Comparison of ENCODE assay signal across 8 mouse cellular contexts in the genomic region with DNA sequence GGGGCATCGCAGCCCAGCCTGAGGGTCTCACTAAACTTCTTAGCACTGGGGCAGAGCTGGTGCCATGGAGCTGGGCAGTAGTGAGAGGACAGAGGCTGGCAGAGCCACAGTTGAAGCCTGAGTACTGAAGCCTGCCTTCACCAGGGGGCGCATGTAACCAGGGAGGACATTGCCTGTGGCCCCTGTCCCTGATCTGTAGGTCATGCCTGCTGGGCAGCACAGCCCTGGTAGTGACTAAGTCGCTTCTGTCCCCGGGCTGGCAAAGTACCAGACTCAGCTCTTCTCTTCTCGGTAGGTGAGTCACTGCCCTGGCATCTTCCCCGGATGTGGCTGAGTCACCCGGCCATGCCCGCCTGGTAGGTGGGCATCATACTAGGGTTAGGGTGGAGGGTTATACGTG. TPM values are rescaled to one million over a fixed set of nuclear protein-coding genes. Genes with fewer than 3 reads are reported as not detected.
A peak's percentile ranks its signal among the peaks of the same experiment; 100 is the strongest.
DNase-seq lines count a peak whose midpoint lies in the region; ATAC-seq and TF ChIP-seq lines count a peak whose summit lies in the region.

No protein-coding gene starts in this region.

- H3K9me3 ChIP-seq in forebrain, embryonic 13.5 days (replicated peaks): no peaks in the 10 kb centered on the region
- no peaks in the 10 kb centered on the region for H3K9me3 ChIP-seq in forebrain, embryonic 14.5 days (replicated peaks; ENCODE audit: control insufficient read depth, low read length)
- H3K9me3 ChIP-seq in CH12.LX (replicated peaks; ENCODE audit: low read length): peaks cover 5% of the 10 kb centered on the region
- no peaks in the 10 kb centered on the region for H3K9me3 ChIP-seq in heart, embryonic 11.5 days (replicated peaks; ENCODE audit: control insufficient read depth, low read length)
- H3K9me3 ChIP-seq in megakaryocyte, embryonic 14.5 days: peaks cover 11% of the 10 kb centered on the region
- H3K9me3 ChIP-seq in stomach, postnatal 0 days (ENCODE audit: control insufficient read depth, low read length): no peaks in the 10 kb centered on the region

- DNase-seq in forebrain, embryonic 14.5 days (ENCODE audit: low spot score): no peak
- no peak for DNase-seq in CH12.LX (ENCODE audit: extremely low read depth)
- peak; percentile 88 for DNase-seq in cerebellum, adult 9-10 months
- peak; percentile 86 for DNase-seq in kidney, postnatal 10 days
- DNase-seq in stomach, postnatal 0 days (ENCODE audit: low spot score): peak; percentile 83

- no peak overlapping the region for H3K9ac ChIP-seq in forebrain, embryonic 13.5 days
- no peak overlapping the region; the same call in 1 of the 2 replicates for H3K9ac ChIP-seq in forebrain, embryonic 14.5 days (ENCODE audit: low read length)
- no peak overlapping the region for H3K9ac ChIP-seq in CH12.LX (ENCODE audit: insufficient read depth, low read depth)
- H3K9ac ChIP-seq in heart, embryonic 11.5 days (ENCODE audit: low read depth, low read length): peak overlapping the region; percentile 43; the same call in 1 of the 2 replicates
- no peak overlapping the region; the same call in 1 of the 2 replicates for H3K9ac ChIP-seq in stomach, postnatal 0 days (ENCODE audit: low read length)

- no peak overlapping the region for H3K4me3 ChIP-seq in forebrain, embryonic 13.5 days
- H3K4me3 ChIP-seq in forebrain, embryonic 14.5 days (ENCODE audit: low read depth, low read length): no peak overlapping the region
- H3K4me3 ChIP-seq in CH12.LX (replicated peaks in 1 of 3; ENCODE audit: low read depth in 2 of 3, low read length in 2 of 3, poor library complexity in 1 of 3): no peak overlapping the region
- H3K4me3 ChIP-seq in heart, embryonic 11.5 days (ENCODE audit: low read depth, low read length): no peak overlapping the region
- peak overlapping the region; percentile 54 for H3K4me3 ChIP-seq in megakaryocyte, embryonic 14.5 days (replicated peaks)
- H3K4me3 ChIP-seq in stomach, postnatal 0 days (ENCODE audit: low read depth, low read length): no peak overlapping the region

- 0 out of 2 replicates have a peak overlapping the region, but pooled peaks have one; percentile 1 for H3K4me2 ChIP-seq in forebrain, embryonic 13.5 days
- no peak overlapping the region for H3K4me2 ChIP-seq in forebrain, embryonic 14.5 days (ENCODE audit: low read length)
- H3K4me2 ChIP-seq in CH12.LX (ENCODE audit: insufficient read depth, low read depth, poor library complexity, severe bottlenecking): no peak overlapping the region
- H3K4me2 ChIP-seq in heart, embryonic 11.5 days: peak overlapping the region; percentile 36
- H3K4me2 ChIP-seq in stomach, postnatal 0 days (replicated peaks; ENCODE audit: low read depth): peak overlapping the region; percentile 27

- TF ChIP-seq POLR2A in CH12.LX (IDR thresholded peaks at IDR 0.05; ENCODE audit: low read depth, low read length): no peak

- no peak for TF ChIP-seq EP300 in CH12.LX (IDR thresholded peaks at IDR 0.05; ENCODE audit: low read length)
- peak; percentile 35 for TF ChIP-seq EP300 in stomach, postnatal 0 days (optimal IDR thresholded peaks at IDR 0.05)

- peak in 1 of 2 experiments; percentile 77; a peak in 3 of 4 replicates for TF ChIP-seq CTCF in CH12.LX (conservative IDR thresholded peaks at IDR 0.05 in 1 of 2, IDR thresholded peaks at IDR 0.05 in 1 of 2; ENCODE audit: low read depth in 2 of 2, low read length in 2 of 2)
- peak; percentile 73 for TF ChIP-seq CTCF in stomach, postnatal 0 days (IDR thresholded peaks at IDR 0.05; ENCODE audit: low read depth)

- 50% methylated on average over 9 of the region's 9 CpGs for WGBS in forebrain, embryonic 13.5 days
- WGBS in forebrain, embryonic 14.5 days: 50% methylated on average over 9 of the region's 9 CpGs
- WGBS in heart, embryonic 11.5 days (ENCODE audit: insufficient replicate concordance): 42% methylated on average over 9 of the region's 9 CpGs
- WGBS in stomach, postnatal 0 days: 16% methylated on average over 9 of the region's 9 CpGs

- TF ChIP-seq RAD21 in CH12.LX (IDR thresholded peaks at IDR 0.05; ENCODE audit: low read depth, low read length): peak; percentile 68

- ATAC-seq in forebrain, embryonic 13.5 days: no peak
- no peak for ATAC-seq in forebrain, embryonic 14.5 days
- ATAC-seq in heart, embryonic 11.5 days (replicated peaks; ENCODE audit: insufficient number of reproducible peaks, low FRiP score, low TSS enrichment): no peak
- peak; percentile 3; the same call in 1 of the 2 replicates for ATAC-seq in stomach, postnatal 0 days (ENCODE audit: low FRiP score, low TSS enrichment)

- dilution Hi-C loops in CH12.LX (cut with MboI; ENCODE audit: extremely low pct_ligation_motif_present, extremely low pct_unique_long_range_greater_than_20kb, low sequenced_read_pairs): no loop called here

- H3K36me3 ChIP-seq in forebrain, embryonic 13.5 days (ENCODE audit: poor library complexity, severe bottlenecking): no peaks in the 10 kb centered on the region
- H3K36me3 ChIP-seq in forebrain, embryonic 14.5 days (ENCODE audit: control insufficient read depth, insufficient read depth, low read length): no peaks in the 10 kb centered on the region
- no peaks in the 10 kb centered on the region for H3K36me3 ChIP-seq in CH12.LX (replicated peaks in 1 of 2; ENCODE audit: control insufficient read depth in 1 of 2, insufficient read depth in 1 of 2, low read length in 1 of 2)
- H3K36me3 ChIP-seq in heart, embryonic 11.5 days (ENCODE audit: control insufficient read depth, insufficient read depth, low read length): no peaks in the 10 kb centered on the region
- H3K36me3 ChIP-seq in megakaryocyte, embryonic 14.5 days (replicated peaks; ENCODE audit: low read length): no peaks in the 10 kb centered on the region
- no peaks in the 10 kb centered on the region for H3K36me3 ChIP-seq in stomach, postnatal 0 days (ENCODE audit: control insufficient read depth, insufficient read depth, low read length)

- no peaks in the 10 kb centered on the region for H3K79me2 ChIP-seq in CH12.LX (replicated peaks; ENCODE audit: control insufficient read depth, extremely low read depth, insufficient read depth, poor library complexity, severe bottlenecking)

- peaks cover 19% of the 10 kb centered on the region for H3K27me3 ChIP-seq in forebrain, embryonic 13.5 days
- no peaks in the 10 kb centered on the region; the same call in 1 of the 2 replicates for H3K27me3 ChIP-seq in forebrain, embryonic 14.5 days (replicated peaks; ENCODE audit: control insufficient read depth, insufficient read depth, low read length)
- no peaks in the 10 kb centered on the region for H3K27me3 ChIP-seq in CH12.LX (replicated peaks)
- H3K27me3 ChIP-seq in heart, embryonic 11.5 days (ENCODE audit: control insufficient read depth, insufficient read depth, low read length): no peaks in the 10 kb centered on the region
- peaks cover 95% of the 10 kb centered on the region for H3K27me3 ChIP-seq in megakaryocyte, embryonic 14.5 days (replicated peaks)
- H3K27me3 ChIP-seq in stomach, postnatal 0 days (ENCODE audit: control insufficient read depth, insufficient read depth, low read length): no peaks in the 10 kb centered on the region

- in situ Hi-C loops in CH12.LX (cut with MboI; ENCODE audit: low pct_ligation_motif_present, low pct_unique_long_range_greater_than_20kb, low sequenced_read_pairs): no loop called here

- peaks cover 74% of the 10 kb centered on the region for H3K4me1 ChIP-seq in forebrain, embryonic 13.5 days
- H3K4me1 ChIP-seq in forebrain, embryonic 14.5 days (ENCODE audit: control insufficient read depth, insufficient read depth, low read length): peaks cover 63% of the 10 kb centered on the region
- H3K4me1 ChIP-seq in CH12.LX (ENCODE audit: control insufficient read depth in 1 of 2, insufficient read depth in 2 of 2): peaks cover 27 to 61% of the 10 kb centered on the region in 2 experiments
- H3K4me1 ChIP-seq in heart, embryonic 11.5 days (ENCODE audit: control insufficient read depth, insufficient read depth, low read length): peaks cover 72% of the 10 kb centered on the region
- peaks cover 71% of the 10 kb centered on the region for H3K4me1 ChIP-seq in megakaryocyte, embryonic 14.5 days
- H3K4me1 ChIP-seq in stomach, postnatal 0 days (replicated peaks; ENCODE audit: control insufficient read depth, insufficient read depth): peaks cover 49% of the 10 kb centered on the region

- no peak overlapping the region for H3K27ac ChIP-seq in forebrain, embryonic 13.5 days
- H3K27ac ChIP-seq in forebrain, embryonic 14.5 days (ENCODE audit: low read depth, low read length): no peak overlapping the region
- H3K27ac ChIP-seq in CH12.LX (ENCODE audit: insufficient read depth, low read depth): no peak overlapping the region
- H3K27ac ChIP-seq in heart, embryonic 11.5 days (ENCODE audit: low read depth, low read length): 0 out of 2 replicates have a peak overlapping the region, but pooled peaks have one; percentile 25
- H3K27ac ChIP-seq in stomach, postnatal 0 days (replicated peaks): peak overlapping the region; percentile 79

RNA-seq across cellular contexts. Expression of a gene that starts 5.5 kb away (rescaled TPM):
- 8.7 and 10.2 TPM in 2 replicates for polyA plus RNA-seq in forebrain, embryonic 13.5 days (2015; fragmentation: Nextera tagmentation; extraction: Ambion mirVana)
- 8.2 and 9.8 TPM in 2 replicates for polyA plus RNA-seq in forebrain, embryonic 14.5 days (2014; fragmentation: Nextera tagmentation; extraction: Ambion mirVana)
- total RNA-seq in CH12.LX (2012; rRNA removed) (11.1 and 12.1 TPM in 2 replicates), CH12.LX (2014; rRNA removed) (2.7 and 4.5 TPM in 2 replicates)
- polyA plus RNA-seq in CH12.LX (2012; ENCODE audit: insufficient read length, low read depth): 12.4 and 13.7 TPM in 2 replicates
- polyA plus RNA-seq in heart, embryonic 11.5 days (2014; fragmentation: Nextera tagmentation; extraction: Ambion mirVana): 34.9 and 36.6 TPM in 2 replicates
- polyA plus RNA-seq in megakaryocyte, embryonic 14.5 days (2012; ENCODE audit: insufficient read depth, low replicate concordance): 11.8 and 25.3 TPM in 2 replicates
- polyA plus RNA-seq in stomach, postnatal 0 days (2015; fragmentation: Nextera tagmentation; extraction: Ambion mirVana): 20.1 and 25.9 TPM in 2 replicates

RNA-seq across cellular contexts. Expression of a gene that starts 25.6 kb away (rescaled TPM):
- 23.0 and 26.9 TPM in 2 replicates for polyA plus RNA-seq in forebrain, embryonic 13.5 days (2015; fragmentation: Nextera tagmentation; extraction: Ambion mirVana)
- 14.1 and 16.4 TPM in 2 replicates for polyA plus RNA-seq in forebrain, embryonic 14.5 days (2014; fragmentation: Nextera tagmentation; extraction: Ambion mirVana)
- total RNA-seq in CH12.LX (2012; rRNA removed) (47.4 and 78.9 TPM in 2 replicates), CH12.LX (2014; rRNA removed) (93.7 and 99.3 TPM in 2 replicates)
- 81.3 and 91.9 TPM in 2 replicates for polyA plus RNA-seq in CH12.LX (2012; ENCODE audit: insufficient read length, low read depth)
- 33.6 and 34.0 TPM in 2 replicates for polyA plus RNA-seq in heart, embryonic 11.5 days (2014; fragmentation: Nextera tagmentation; extraction: Ambion mirVana)
- 0.44 TPM in 1 of 2 replicates, not detected in the other for polyA plus RNA-seq in megakaryocyte, embryonic 14.5 days (2012; ENCODE audit: insufficient read depth, low replicate concordance)
- polyA plus RNA-seq in stomach, postnatal 0 days (2015; fragmentation: Nextera tagmentation; extraction: Ambion mirVana): 6.6 and 7.0 TPM in 2 replicates

RNA-seq across cellular contexts. Expression of a gene that starts 49.7 kb away (rescaled TPM):
- polyA plus RNA-seq in forebrain, embryonic 13.5 days (2015; fragmentation: Nextera tagmentation; extraction: Ambion mirVana): 0.21 TPM in 1 of 2 replicates, not detected in the other
- 0.27 and 0.28 TPM in 2 replicates for polyA plus RNA-seq in forebrain, embryonic 14.5 days (2014; fragmentation: Nextera tagmentation; extraction: Ambion mirVana)
- 0.47 and 0.50 TPM in 2 replicates for total RNA-seq in CH12.LX (2012; rRNA removed)
- not detected in 2 replicates for total RNA-seq in CH12.LX (2014; rRNA removed)
- not detected in 2 replicates for polyA plus RNA-seq in CH12.LX (2012; ENCODE audit: insufficient read length, low read depth)
- 1.3 and 1.5 TPM in 2 replicates for polyA plus RNA-seq in heart, embryonic 11.5 days (2014; fragmentation: Nextera tagmentation; extraction: Ambion mirVana)
- not detected in 2 replicates for polyA plus RNA-seq in megakaryocyte, embryonic 14.5 days (2012; ENCODE audit: insufficient read depth, low replicate concordance)
- polyA plus RNA-seq in stomach, postnatal 0 days (2015; fragmentation: Nextera tagmentation; extraction: Ambion mirVana): 1.9 and 2.1 TPM in 2 replicates

Comparison
In these comparisons a context has a peak if more than half of its experiments do, and no peak if none do; other contexts are left out.
1. H3K4me2 ChIP-seq: peak in forebrain, embryonic 13.5 days (single experiment), heart, embryonic 11.5 days (single experiment) and stomach, postnatal 0 days (single experiment); none in forebrain, embryonic 14.5 days (single experiment) and CH12.LX (single experiment).
2. H3K27ac ChIP-seq: peak in heart, embryonic 11.5 days (single experiment) and stomach, postnatal 0 days (single experiment); none in forebrain, embryonic 13.5 days (single experiment), forebrain, embryonic 14.5 days (single experiment) and CH12.LX (single experiment).
3. DNase-seq: peak in cerebellum, adult 9-10 months (single experiment), kidney, postnatal 10 days (single experiment) and stomach, postnatal 0 days (single experiment); none in forebrain, embryonic 14.5 days (single experiment) and CH12.LX (single experiment).